Mouse (Mus musculus) heart, embryonic 15.5 days (tissue): ENCODE measurements around the gene Plekhh2. TPM values are rescaled to one million over a fixed set of nuclear protein-coding genes. Genes with fewer than 3 reads are reported as not detected.

Experiments used
- ATAC-seq: fragments of 200-750 bp; cut with Nextera tagmentation; replicated peaks from 2 replicates; pipeline ENCODE4 v1.8.0; 2017; ENCODE audit warnings: low read depth, moderate TSS enrichment; ENCODE audit not compliant: insufficient number of reproducible peaks, insufficient read depth, low FRiP score
- H3K27ac ChIP-seq: fragments of 300-500 bp; sonication (generic); 2 replicates; pipeline ENCODE4 v1.5.1; 2015; ENCODE audit warnings: mild to moderate bottlenecking, inconsistent platforms
- H3K27me3 ChIP-seq: fragments of 300-500 bp; sonication (generic); 2 replicates; pipeline ENCODE4 v1.6.1; 2015; ENCODE audit warnings: inconsistent platforms
- H3K36me3 ChIP-seq: fragments of 300-500 bp; sonication (generic); 2 replicates; pipeline ENCODE4 v1.6.1; 2015; ENCODE audit warnings: mild to moderate bottlenecking, inconsistent platforms
- H3K4me1 ChIP-seq: fragments of 300-500 bp; sonication (generic); replicated peaks from 2 replicates; pipeline ENCODE4 v1.6.1; 2015; ENCODE audit warnings: inconsistent platforms
- H3K4me2 ChIP-seq: fragments of 300-500 bp; sonication (generic); 2 replicates; pipeline ENCODE4 v1.6.1; 2015; ENCODE audit warnings: inconsistent platforms, mild to moderate bottlenecking, moderate library complexity
- H3K4me3 ChIP-seq: fragments of 300-500 bp; sonication (generic); 2 replicates; pipeline ENCODE4 v1.5.1; 2015; ENCODE audit warnings: mild to moderate bottlenecking, inconsistent platforms
- H3K9ac ChIP-seq: fragments of 300-500 bp; sonication (generic); 2 replicates; pipeline ENCODE4 v1.6.1; 2015; ENCODE audit warnings: mild to moderate bottlenecking, inconsistent platforms
- H3K9me3 ChIP-seq: fragments of 300-500 bp; sonication (generic); replicated peaks from 2 replicates; pipeline ENCODE4 v1.6.1; 2016; ENCODE audit warnings: inconsistent platforms
- WGBS: fragments of 180-500 bp; shearing (Covaris S2); methylation state at CpG from one replicate; pipeline ENCODE4 v1.1.7; 2015; ENCODE audit warnings: mixed read lengths; 5-methylcytosine and 5-hydroxymethylcytosine counted together
- polyA plus RNA-seq: library from polyadenylated mRNA; unstranded; fragments of >200 nt; fragmentation: Nextera tagmentation; extraction: Ambion mirVana; gene quantifications from 2 replicates; pipeline ENCODE4 v1.2.1, GENCODE M21; 2015

The Plekhh2 gene
- polyA plus RNA-seq, 1 experiment from 2014 or later: 1.8 TPM

- Histone ChIP-seq H3K4me2 (no peak overlapping the region), H3K27ac (no peak overlapping the region), H3K9me3 (no peaks in the 10 kb centered on the region), H3K27me3 (no peaks in the 10 kb centered on the region), H3K4me3 (no peak overlapping the region), H3K9ac (no peak overlapping the region), H3K4me1 (peaks cover under 1% of the 10 kb centered on the region; the same call in 1 of the 2 replicates), H3K36me3 (no peaks in the 10 kb centered on the region)
- 87% methylated on average over 12 of the region's 12 CpGs for WGBS
- ATAC-seq: no peak
Observed at GRCm38 (mm10) chr17:84597859-84598258, 86.2 kb downstream of the Plekhh2 start.

GRCm38 (mm10) chr17:84598928-84599327, 87.2 kb downstream of the Plekhh2 start:
- H3K4me3 ChIP-seq: no peak overlapping the region
- WGBS: 86% methylated on average over 7 of the region's 7 CpGs
- H3K4me1 ChIP-seq: peaks cover 6% of the 10 kb centered on the region
- ATAC-seq: no peak
- H3K9ac ChIP-seq: no peak overlapping the region
- no peaks in the 10 kb centered on the region for H3K36me3 ChIP-seq
- H3K9me3 ChIP-seq: no peaks in the 10 kb centered on the region
- H3K4me2 ChIP-seq: no peak overlapping the region
- no peak overlapping the region for H3K27ac ChIP-seq
- H3K27me3 ChIP-seq: no peaks in the 10 kb centered on the region

- Histone ChIP-seq H3K27me3 (no peaks in the 10 kb centered on the region), H3K4me1 (peaks cover 6% of the 10 kb centered on the region), H3K27ac (no peak overlapping the region), H3K9ac (no peak overlapping the region), H3K9me3 (no peaks in the 10 kb centered on the region), H3K4me2 (no peak overlapping the region), H3K36me3 (no peaks in the 10 kb centered on the region), H3K4me3 (no peak overlapping the region)
- no peak for ATAC-seq
- WGBS: 75% methylated on average over 9 of the region's 9 CpGs
Observed at GRCm38 (mm10) chr17:84600051-84600983, 88.6 kb downstream of the Plekhh2 start.

- H3K27ac ChIP-seq: no peak overlapping the region
- H3K27me3 ChIP-seq: no peaks in the 10 kb centered on the region
- 91% methylated on average over 5 of the region's 5 CpGs for WGBS
- H3K9ac ChIP-seq: no peak overlapping the region
- H3K4me1 ChIP-seq: peaks cover 6% of the 10 kb centered on the region
- no peaks in the 10 kb centered on the region for H3K9me3 ChIP-seq
- no peaks in the 10 kb centered on the region for H3K36me3 ChIP-seq
- no peak for ATAC-seq
- no peak overlapping the region for H3K4me3 ChIP-seq
- no peak overlapping the region for H3K4me2 ChIP-seq
Observed at GRCm38 (mm10) chr17:84601805-84602204, 90.1 kb downstream of the Plekhh2 start.

GRCm38 (mm10) chr17:84603202-84603627, 91.5 kb downstream of the Plekhh2 start:
- Histone ChIP-seq H3K9me3 (no peaks in the 10 kb centered on the region), H3K27me3 (no peaks in the 10 kb centered on the region), H3K9ac (no peak overlapping the region), H3K36me3 (no peaks in the 10 kb centered on the region), H3K4me2 (no peak overlapping the region), H3K4me1 (peaks cover 6% of the 10 kb centered on the region), H3K27ac (no peak overlapping the region), H3K4me3 (no peak overlapping the region)
- ATAC-seq: no peak
- WGBS: 36% methylated on average over 9 of the region's 9 CpGs

- no peaks in the 10 kb centered on the region for H3K36me3 ChIP-seq
- H3K27ac ChIP-seq: no peak overlapping the region
- no peaks in the 10 kb centered on the region for H3K9me3 ChIP-seq
- H3K4me3 ChIP-seq: no peak overlapping the region
- no peaks in the 10 kb centered on the region for H3K27me3 ChIP-seq
- peaks cover 6% of the 10 kb centered on the region for H3K4me1 ChIP-seq
- H3K4me2 ChIP-seq: no peak overlapping the region
- WGBS: 86% methylated on average over 10 of the region's 10 CpGs
- H3K9ac ChIP-seq: no peak overlapping the region
- no peak for ATAC-seq
Observed at GRCm38 (mm10) chr17:84603709-84604420, 92.2 kb downstream of the Plekhh2 start.

- Histone ChIP-seq H3K27ac (no peak overlapping the region), H3K4me3 (no peak overlapping the region), H3K27me3 (no peaks in the 10 kb centered on the region), H3K4me2 (0 out of 2 replicates have a peak overlapping the region, but pooled peaks have one; percentile 1), H3K36me3 (no peaks in the 10 kb centered on the region), H3K9ac (no peak overlapping the region), H3K9me3 (no peaks in the 10 kb centered on the region), H3K4me1 (peaks cover 6% of the 10 kb centered on the region)
- no peak for ATAC-seq
- WGBS: 42% methylated on average over 13 of the region's 13 CpGs
Observed at GRCm38 (mm10) chr17:84606976-84607375, 95.3 kb downstream of the Plekhh2 start.

- H3K4me3 ChIP-seq: no peak overlapping the region
- WGBS: 58% methylated on average over 5 of the region's 5 CpGs
- H3K27me3 ChIP-seq: no peaks in the 10 kb centered on the region
- H3K4me1 ChIP-seq: peaks cover 6% of the 10 kb centered on the region
- no peak overlapping the region for H3K27ac ChIP-seq
- no peaks in the 10 kb centered on the region for H3K36me3 ChIP-seq
- ATAC-seq: no peak
- no peaks in the 10 kb centered on the region for H3K9me3 ChIP-seq
- no peak overlapping the region for H3K9ac ChIP-seq
- no peak overlapping the region for H3K4me2 ChIP-seq
Observed at GRCm38 (mm10) chr17:84607617-84608016, 95.9 kb downstream of the Plekhh2 start.

GRCm38 (mm10) chr17:84608606-84609005, 96.9 kb downstream of the Plekhh2 start:
- 0 out of 2 replicates have a peak, but pooled peaks cover 4% of the 10 kb centered on the region for H3K36me3 ChIP-seq
- H3K4me2 ChIP-seq: no peak overlapping the region
- H3K9me3 ChIP-seq: no peaks in the 10 kb centered on the region
- H3K4me3 ChIP-seq: no peak overlapping the region
- no peak overlapping the region for H3K9ac ChIP-seq
- 69% methylated on average over 4 of the region's 4 CpGs for WGBS
- H3K27ac ChIP-seq: no peak overlapping the region
- H3K27me3 ChIP-seq: no peaks in the 10 kb centered on the region
- H3K4me1 ChIP-seq: no peaks in the 10 kb centered on the region
- ATAC-seq: no peak

GRCm38 (mm10) chr17:84611500-84611899, 99.8 kb downstream of the Plekhh2 start:
- no peak overlapping the region for H3K9ac ChIP-seq
- no peaks in the 10 kb centered on the region for H3K27me3 ChIP-seq
- H3K4me2 ChIP-seq: no peak overlapping the region
- no peaks in the 10 kb centered on the region for H3K9me3 ChIP-seq
- H3K4me3 ChIP-seq: no peak overlapping the region
- 81% methylated on average over 9 of the region's 9 CpGs for WGBS
- no peak for ATAC-seq
- H3K27ac ChIP-seq: no peak overlapping the region
- H3K4me1 ChIP-seq: no peaks in the 10 kb centered on the region
- 0 out of 2 replicates have a peak, but pooled peaks cover 5% of the 10 kb centered on the region for H3K36me3 ChIP-seq

GRCm38 (mm10) chr17:84611971-84612370, 100.3 kb downstream of the Plekhh2 start:
- WGBS: 64% methylated on average over 7 of the region's 7 CpGs
- ATAC-seq: no peak
- no peak overlapping the region for H3K9ac ChIP-seq

More at GRCm38 (mm10) chr17:84611971-84612370, 100.3 kb downstream of the Plekhh2 start:
- H3K9me3 ChIP-seq: no peaks in the 10 kb centered on the region
- no peak overlapping the region for H3K27ac ChIP-seq
- 0 out of 2 replicates have a peak, but pooled peaks cover 5% of the 10 kb centered on the region for H3K36me3 ChIP-seq
- H3K4me2 ChIP-seq: no peak overlapping the region
- H3K27me3 ChIP-seq: no peaks in the 10 kb centered on the region
- H3K4me3 ChIP-seq: no peak overlapping the region
- no peaks in the 10 kb centered on the region for H3K4me1 ChIP-seq
